Mouse (Mus musculus): ENCODE measurements around the gene Pdik1l.

GRCm38 (mm10) chr4:134330281-134330680, 42.6 kb upstream of the Pdik1l start:
- TF ChIP-seq CTCF (IDR thresholded peaks at IDR 0.05; ENCODE audit: insufficient read depth, low read depth, low read length) (no peak), POLR2A (IDR thresholded peaks at IDR 0.05; ENCODE audit: insufficient read depth, low read depth, low read length) (no peak)
